Mouse (Mus musculus): ENCODE measurements around the gene Brpf3. TPM values are rescaled to one million over a fixed set of nuclear protein-coding genes. Genes with fewer than 3 reads are reported as not detected.
A peak's percentile ranks its signal among the peaks of the same experiment; 100 is the strongest.

The Brpf3 gene
- polyA plus RNA-seq, 1 experiment from 2014 or later = 11.0 TPM

- H3K9me3 ChIP-seq (ENCODE audit: low read length) = no peaks in the 10 kb centered on the region
- peak overlapping the region; percentile 22; the same call in 1 of the 2 replicates for H3K9ac ChIP-seq (replicated peaks; ENCODE audit: low read length)
- no peaks in the 10 kb centered on the region for H3K27me3 ChIP-seq (ENCODE audit: insufficient read depth, low read length)
- H3K36me3 ChIP-seq (ENCODE audit: insufficient read depth, low read length) = no peaks in the 10 kb centered on the region
- H3K4me1 ChIP-seq (ENCODE audit: insufficient read depth, low read length) = no peaks in the 10 kb centered on the region
- 7% methylated on average over 18 of the region's 18 CpGs for WGBS
- no peak overlapping the region for H3K4me3 ChIP-seq (ENCODE audit: low read length)
- H3K4me2 ChIP-seq (replicated peaks; ENCODE audit: low read depth, low read length) = peak overlapping the region; percentile 31
- ATAC-seq (ENCODE audit: low FRiP score, low TSS enrichment) = peak; percentile 17; the same call in 1 of the 2 replicates
- no peak overlapping the region for H3K27ac ChIP-seq (ENCODE audit: low read length)
Measured at GRCm38 (mm10) chr17:28879931-28880391, 79.1 kb downstream of the Brpf3 start.

- H3K9me3 ChIP-seq (ENCODE audit: low read length) = no peaks in the 10 kb centered on the region
- H3K4me2 ChIP-seq (replicated peaks; ENCODE audit: low read depth, low read length) = peak overlapping the region; percentile 7
- no peak overlapping the region for H3K9ac ChIP-seq (replicated peaks; ENCODE audit: low read length)
- no peak overlapping the region for H3K4me3 ChIP-seq (ENCODE audit: low read length)
- ATAC-seq (ENCODE audit: low FRiP score, low TSS enrichment) = no peak
- H3K4me1 ChIP-seq (ENCODE audit: insufficient read depth, low read length) = no peaks in the 10 kb centered on the region
- WGBS = 2% methylated on average over 12 of the region's 12 CpGs
- no peak overlapping the region for H3K27ac ChIP-seq (ENCODE audit: low read length)
- H3K36me3 ChIP-seq (ENCODE audit: insufficient read depth, low read length) = no peaks in the 10 kb centered on the region
- H3K27me3 ChIP-seq (ENCODE audit: insufficient read depth, low read length) = no peaks in the 10 kb centered on the region
Measured at GRCm38 (mm10) chr17:28882316-28882715, 81.4 kb downstream of the Brpf3 start.

GRCm38 (mm10) chr17:28882810-28883209 lies 81.9 kb downstream of the Brpf3 start:
- ATAC-seq (ENCODE audit: low FRiP score, low TSS enrichment) = no peak
- H3K4me3 ChIP-seq (ENCODE audit: low read length) = no peak overlapping the region
- no peak overlapping the region for H3K9ac ChIP-seq (replicated peaks; ENCODE audit: low read length)
- H3K9me3 ChIP-seq (ENCODE audit: low read length) = no peaks in the 10 kb centered on the region
- H3K4me2 ChIP-seq (replicated peaks; ENCODE audit: low read depth, low read length) = no peak overlapping the region
- no peaks in the 10 kb centered on the region for H3K36me3 ChIP-seq (ENCODE audit: insufficient read depth, low read length)
- no peak overlapping the region for H3K27ac ChIP-seq (ENCODE audit: low read length)
- 52% methylated on average over 8 of the region's 8 CpGs for WGBS
- no peaks in the 10 kb centered on the region for H3K4me1 ChIP-seq (ENCODE audit: insufficient read depth, low read length)
- H3K27me3 ChIP-seq (ENCODE audit: insufficient read depth, low read length) = no peaks in the 10 kb centered on the region

DNA sequence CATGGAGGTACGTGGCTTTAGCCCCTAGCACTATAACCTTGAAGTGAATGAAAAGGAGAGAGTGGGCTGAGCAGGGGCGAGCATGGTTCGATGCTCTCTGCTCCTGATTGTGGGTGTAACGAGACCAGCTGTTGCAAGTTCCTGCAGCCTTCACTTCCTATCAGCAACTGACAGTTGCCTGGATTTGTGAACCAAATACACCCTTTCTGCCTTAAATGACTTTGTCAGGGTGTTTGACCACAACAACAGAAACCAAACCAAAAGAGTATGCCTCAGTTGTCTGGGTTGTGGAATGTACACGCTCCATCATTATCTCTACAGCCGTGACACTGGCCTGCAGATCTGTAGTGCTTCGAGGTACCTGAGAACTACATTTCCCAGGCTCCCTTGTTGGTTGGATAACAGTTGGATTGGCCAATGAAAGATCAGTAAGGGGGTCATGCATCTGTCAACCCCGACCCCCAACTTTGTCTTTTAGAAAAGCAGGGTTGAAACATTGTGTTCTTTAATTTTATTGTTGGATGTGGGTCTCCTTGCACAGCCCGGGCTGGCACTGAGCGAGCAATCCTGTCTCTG lies 83.1 kb downstream of the Brpf3 start:
- Histone ChIP-seq H3K27me3 (ENCODE audit: insufficient read depth, low read length) (no peaks in the 10 kb centered on the region), H3K4me1 (ENCODE audit: insufficient read depth, low read length) (no peaks in the 10 kb centered on the region), H3K4me2 (replicated peaks; ENCODE audit: low read depth, low read length) (no peak overlapping the region), H3K9ac (replicated peaks; ENCODE audit: low read length) (no peak overlapping the region), H3K36me3 (ENCODE audit: insufficient read depth, low read length) (no peaks in the 10 kb centered on the region), H3K27ac (ENCODE audit: low read length) (no peak overlapping the region), H3K9me3 (ENCODE audit: low read length) (peaks cover 10% of the 10 kb centered on the region; the same call in 1 of the 2 replicates), H3K4me3 (ENCODE audit: low read length) (no peak overlapping the region)
- WGBS = 67% methylated on average over 10 of the region's 10 CpGs
- ATAC-seq (ENCODE audit: low FRiP score, low TSS enrichment) = no peak

GRCm38 (mm10) chr17:28885231-28885630 lies 84.3 kb downstream of the Brpf3 start:
- Histone ChIP-seq H3K4me3 (ENCODE audit: low read length) (no peak overlapping the region), H3K9ac (replicated peaks; ENCODE audit: low read length) (no peak overlapping the region), H3K4me1 (ENCODE audit: insufficient read depth, low read length) (no peaks in the 10 kb centered on the region), H3K27ac (ENCODE audit: low read length) (no peak overlapping the region), H3K27me3 (ENCODE audit: insufficient read depth, low read length) (no peaks in the 10 kb centered on the region), H3K4me2 (replicated peaks; ENCODE audit: low read depth, low read length) (no peak overlapping the region), H3K36me3 (ENCODE audit: insufficient read depth, low read length) (no peaks in the 10 kb centered on the region), H3K9me3 (ENCODE audit: low read length) (peaks cover 10% of the 10 kb centered on the region; the same call in 1 of the 2 replicates)
- whole genome bisulfite sequencing = 88% methylated on average over 8 of the region's 8 CpGs
- no peak for ATAC-seq (ENCODE audit: low FRiP score, low TSS enrichment)

DNA sequence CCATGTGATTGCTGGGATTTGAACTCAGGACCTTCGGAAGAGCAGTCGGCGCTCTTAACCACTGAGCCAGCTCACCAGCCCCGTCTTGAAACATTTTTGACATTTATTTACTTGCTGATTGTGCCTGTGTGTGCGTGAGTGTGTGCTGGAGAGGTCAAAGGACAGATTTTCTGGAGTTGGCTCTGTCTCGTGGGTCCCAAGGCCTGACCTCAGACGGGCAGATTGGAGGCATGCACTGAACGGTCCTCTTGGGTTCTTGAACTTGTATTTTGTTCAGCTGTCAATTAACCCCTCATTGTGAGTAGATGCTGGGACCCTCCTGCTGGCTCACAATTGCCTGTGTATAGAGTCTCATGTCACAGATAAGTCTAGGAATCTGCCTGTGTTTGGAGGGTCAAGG lies 85.4 kb downstream of the Brpf3 start:
- ATAC-seq (ENCODE audit: low FRiP score, low TSS enrichment) = no peak
- 76% methylated on average over 8 of the region's 8 CpGs for WGBS
- Histone ChIP-seq H3K9me3 (ENCODE audit: low read length) (peaks cover 10% of the 10 kb centered on the region; the same call in 1 of the 2 replicates), H3K36me3 (ENCODE audit: insufficient read depth, low read length) (no peaks in the 10 kb centered on the region), H3K4me3 (ENCODE audit: low read length) (no peak overlapping the region), H3K9ac (replicated peaks; ENCODE audit: low read length) (no peak overlapping the region), H3K27ac (ENCODE audit: low read length) (no peak overlapping the region), H3K27me3 (ENCODE audit: insufficient read depth, low read length) (no peaks in the 10 kb centered on the region), H3K4me1 (ENCODE audit: insufficient read depth, low read length) (no peaks in the 10 kb centered on the region), H3K4me2 (replicated peaks; ENCODE audit: low read depth, low read length) (no peak overlapping the region)

Other genes starting within 250 kb of the Brpf3 start
- gene Clps, start 240.3 kb upstream of the Brpf3 start, polyA plus RNA-seq (2015; fragmentation: Nextera tagmentation; extraction: Ambion mirVana) = not detected in 2 replicates
- 0.61 and 0.89 TPM in 2 replicates for gene Lhfpl5, start 225.4 kb upstream of the Brpf3 start, polyA plus RNA-seq (2015; fragmentation: Nextera tagmentation; extraction: Ambion mirVana)
- gene Srpk1, start 178.4 kb upstream of the Brpf3 start, polyA plus RNA-seq (2015; fragmentation: Nextera tagmentation; extraction: Ambion mirVana) = 73.7 and 88.3 TPM in 2 replicates
- gene Slc26a8, start 110.9 kb upstream of the Brpf3 start, polyA plus RNA-seq (2015; fragmentation: Nextera tagmentation; extraction: Ambion mirVana) = 0.46 and 0.53 TPM in 2 replicates
- gene Mapk14, start 109.8 kb upstream of the Brpf3 start, polyA plus RNA-seq (2015; fragmentation: Nextera tagmentation; extraction: Ambion mirVana) = 42.6 and 44.3 TPM in 2 replicates
- 1.8 and 4.2 TPM in 2 replicates for gene AC170998.1, start 75.0 kb upstream of the Brpf3 start, polyA plus RNA-seq (2015; fragmentation: Nextera tagmentation; extraction: Ambion mirVana)
- 52.5 and 57.2 TPM in 2 replicates for gene Mapk13, start 31.8 kb upstream of the Brpf3 start, polyA plus RNA-seq (2015; fragmentation: Nextera tagmentation; extraction: Ambion mirVana)
- 0.08 TPM in 1 of 2 replicates, not detected in the other for gene Pnpla1, start 57.3 kb downstream of the Brpf3 start, polyA plus RNA-seq (2015; fragmentation: Nextera tagmentation; extraction: Ambion mirVana)
- 0.17 and 0.63 TPM in 2 replicates for gene 4930539E08Rik, start 114.2 kb downstream of the Brpf3 start, polyA plus RNA-seq (2015; fragmentation: Nextera tagmentation; extraction: Ambion mirVana)
- 0.21 and 0.28 TPM in 2 replicates for gene Pxt1, start 142.8 kb downstream of the Brpf3 start, polyA plus RNA-seq (2015; fragmentation: Nextera tagmentation; extraction: Ambion mirVana)
- gene Kctd20, start 150.9 kb downstream of the Brpf3 start, polyA plus RNA-seq (2015; fragmentation: Nextera tagmentation; extraction: Ambion mirVana) = 89.5 and 92.1 TPM in 2 replicates
- 106 and 121 TPM in 2 replicates for gene Stk38, start 206.9 kb downstream of the Brpf3 start, polyA plus RNA-seq (2015; fragmentation: Nextera tagmentation; extraction: Ambion mirVana)
- gene Srsf3, start 231.5 kb downstream of the Brpf3 start, polyA plus RNA-seq (2015; fragmentation: Nextera tagmentation; extraction: Ambion mirVana) = 597 and 625 TPM in 2 replicates

Data from kidney, embryonic 16.5 days (tissue).